Mouse (Mus musculus) cerebellum, adult 11-12 months (tissue): ENCODE measurements around the gene Wnt1.

ENCODE experiments used
- DNase-seq: peaks from one replicate; pipeline ENCODE4 v3.0.0; 2022

Wnt1 gene

DNA sequence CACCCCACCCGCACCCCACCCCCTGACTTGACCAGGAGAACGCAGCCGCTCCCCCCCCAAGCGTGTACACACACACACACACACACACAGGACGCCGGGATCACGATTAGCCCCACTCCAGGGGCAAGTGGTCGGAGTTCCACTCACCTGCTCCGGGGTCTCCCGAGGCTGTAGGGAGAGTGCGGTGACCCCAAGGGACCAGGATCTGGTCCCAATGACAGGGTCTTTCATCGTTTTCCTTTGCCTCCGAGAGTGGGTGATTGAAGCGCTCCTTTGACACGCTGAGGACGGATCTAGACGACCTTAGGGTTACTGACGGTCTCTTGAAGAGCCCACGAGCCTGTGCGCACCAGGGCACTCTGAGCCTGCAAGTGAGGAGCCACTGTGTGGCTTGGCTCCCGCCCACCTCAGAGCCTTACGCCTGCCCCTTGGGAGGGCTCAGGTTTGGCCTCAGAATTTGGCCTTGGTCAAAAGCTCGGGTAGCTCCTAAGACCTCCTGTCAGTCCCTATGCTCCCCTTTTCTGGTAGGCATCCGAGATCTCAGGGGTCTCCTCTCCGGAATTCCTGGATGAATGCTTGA is 11.4 kb upstream of the Wnt1 start:
- DNase-seq = no peak

GRCm38 (mm10) chr15:98778806-98779205 is 10.9 kb upstream of the Wnt1 start:
- no peak for DNase-seq

GRCm38 (mm10) chr15:98780075-98780474 is 9.6 kb upstream of the Wnt1 start:
- no peak for DNase-seq

DNA sequence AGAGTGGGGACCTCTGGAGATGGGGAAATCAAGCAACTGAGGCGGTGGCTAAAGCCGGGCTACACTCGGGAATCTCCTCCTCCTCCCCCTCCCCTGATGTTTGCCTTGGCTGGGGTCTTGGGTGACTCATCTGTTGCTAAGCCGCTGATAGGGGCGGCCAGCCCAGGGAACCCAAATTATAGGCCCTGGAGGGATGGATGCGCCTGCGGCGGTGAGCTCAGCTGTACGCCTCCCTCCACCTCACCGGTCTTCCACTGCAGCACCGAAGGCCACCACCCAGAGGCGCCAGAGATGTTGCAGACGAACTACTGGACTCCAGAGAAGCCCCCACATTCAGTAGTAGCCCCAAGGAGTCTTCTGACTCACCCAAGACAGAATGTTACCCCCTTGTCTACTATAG is 9.1 kb upstream of the Wnt1 start:
- no peak for DNase-seq

GRCm38 (mm10) chr15:98781166-98781565 is 8.5 kb upstream of the Wnt1 start:
- no peak for DNase-seq

- DNase-seq = no peak
Measured at GRCm38 (mm10) chr15:98785744-98786143, 3.9 kb upstream of the Wnt1 start.

GRCm38 (mm10) chr15:98787930-98788329 is 1.7 kb upstream of the Wnt1 start:
- no peak for DNase-seq

DNA sequence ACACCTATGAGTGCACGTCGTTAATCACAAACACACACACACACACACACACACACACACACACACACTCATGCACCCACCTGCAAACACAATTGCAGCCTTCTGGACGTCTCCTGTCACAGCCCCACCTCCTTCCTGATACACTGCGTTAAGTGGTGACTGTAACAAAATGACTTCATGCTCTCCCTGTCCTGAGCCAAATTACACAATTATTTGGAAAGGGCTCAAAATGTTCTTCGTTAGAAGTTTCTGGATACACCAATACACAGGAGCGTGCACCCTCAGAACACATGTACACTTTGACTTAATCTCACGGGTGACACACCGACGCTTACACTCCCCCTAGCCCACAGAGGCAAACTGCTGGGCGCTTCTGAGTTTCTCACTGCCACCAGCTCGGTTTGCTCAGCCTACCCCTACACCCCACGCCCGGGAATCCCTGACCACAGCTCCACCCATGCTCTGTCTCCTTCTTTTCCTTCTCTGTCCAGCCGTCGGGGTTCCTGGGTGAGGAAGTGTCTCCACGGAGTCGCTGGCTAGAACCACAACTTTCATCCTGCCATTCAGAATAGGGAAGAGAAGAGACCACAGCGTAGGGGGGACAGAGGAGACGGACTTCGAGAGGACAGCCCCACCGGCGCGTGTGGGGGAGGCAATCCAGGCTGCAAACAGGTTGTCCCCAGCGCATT is 541 bp upstream of the Wnt1 start:
- no peak for DNase-seq

DNA sequence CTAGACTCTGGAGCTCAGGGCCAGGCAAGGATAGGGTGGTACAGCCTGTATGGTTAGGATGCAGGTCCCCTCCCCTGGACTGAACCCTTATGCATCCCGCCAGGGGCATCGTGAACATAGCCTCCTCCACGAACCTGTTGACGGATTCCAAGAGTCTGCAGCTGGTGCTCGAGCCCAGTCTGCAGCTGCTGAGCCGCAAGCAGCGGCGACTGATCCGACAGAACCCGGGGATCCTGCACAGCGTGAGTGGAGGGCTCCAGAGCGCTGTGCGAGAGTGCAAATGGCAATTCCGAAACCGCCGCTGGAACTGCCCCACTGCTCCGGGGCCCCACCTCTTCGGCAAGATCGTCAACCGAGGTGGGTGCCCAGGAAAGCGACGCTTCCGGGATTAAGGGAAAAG is 1.1 kb downstream of the Wnt1 start:
- no peak for DNase-seq

GRCm38 (mm10) chr15:98791221-98791620 is 1.6 kb downstream of the Wnt1 start:
- DNase-seq = no peak

DNA sequence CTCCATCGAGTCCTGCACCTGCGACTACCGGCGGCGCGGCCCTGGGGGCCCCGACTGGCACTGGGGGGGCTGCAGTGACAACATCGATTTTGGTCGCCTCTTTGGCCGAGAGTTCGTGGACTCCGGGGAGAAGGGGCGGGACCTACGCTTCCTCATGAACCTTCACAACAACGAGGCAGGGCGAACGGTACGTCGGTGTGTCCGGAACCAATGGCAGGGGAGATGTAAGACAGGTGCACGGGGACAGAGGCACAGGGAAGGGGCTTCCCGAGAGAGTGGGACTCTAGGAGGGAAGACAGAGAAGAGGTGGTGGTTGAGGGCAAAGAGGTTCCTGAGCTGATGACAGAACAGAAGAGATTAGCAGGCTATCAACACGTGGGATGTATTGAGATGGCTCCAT is 2.1 kb downstream of the Wnt1 start:
- DNase-seq = no peak

GRCm38 (mm10) chr15:98792233-98793020 is 2.8 kb downstream of the Wnt1 start:
- no peak for DNase-seq

DNA sequence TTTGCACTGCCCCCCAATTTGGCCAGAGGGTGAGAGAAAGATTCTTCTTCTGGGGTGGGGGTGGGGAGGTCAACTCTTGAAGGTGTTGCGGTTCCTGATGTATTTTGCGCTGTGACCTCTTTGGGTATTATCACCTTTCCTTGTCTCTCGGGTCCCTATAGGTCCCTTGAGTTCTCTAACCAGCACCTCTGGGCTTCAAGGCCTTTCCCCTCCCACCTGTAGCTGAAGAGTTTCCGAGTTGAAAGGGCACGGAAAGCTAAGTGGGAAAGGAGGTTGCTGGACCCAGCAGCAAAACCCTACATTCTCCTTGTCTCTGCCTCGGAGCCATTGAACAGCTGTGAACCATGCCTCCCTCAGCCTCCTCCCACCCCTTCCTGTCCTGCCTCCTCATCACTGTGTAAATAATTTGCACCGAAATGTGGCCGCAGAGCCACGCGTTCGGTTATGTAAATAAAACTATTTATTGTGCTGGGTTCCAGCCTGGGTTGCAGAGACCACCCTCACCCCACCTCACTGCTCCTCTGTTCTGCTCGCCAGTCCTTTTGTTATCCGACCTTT is 3.6 kb downstream of the Wnt1 start:
- no peak for DNase-seq

DNA sequence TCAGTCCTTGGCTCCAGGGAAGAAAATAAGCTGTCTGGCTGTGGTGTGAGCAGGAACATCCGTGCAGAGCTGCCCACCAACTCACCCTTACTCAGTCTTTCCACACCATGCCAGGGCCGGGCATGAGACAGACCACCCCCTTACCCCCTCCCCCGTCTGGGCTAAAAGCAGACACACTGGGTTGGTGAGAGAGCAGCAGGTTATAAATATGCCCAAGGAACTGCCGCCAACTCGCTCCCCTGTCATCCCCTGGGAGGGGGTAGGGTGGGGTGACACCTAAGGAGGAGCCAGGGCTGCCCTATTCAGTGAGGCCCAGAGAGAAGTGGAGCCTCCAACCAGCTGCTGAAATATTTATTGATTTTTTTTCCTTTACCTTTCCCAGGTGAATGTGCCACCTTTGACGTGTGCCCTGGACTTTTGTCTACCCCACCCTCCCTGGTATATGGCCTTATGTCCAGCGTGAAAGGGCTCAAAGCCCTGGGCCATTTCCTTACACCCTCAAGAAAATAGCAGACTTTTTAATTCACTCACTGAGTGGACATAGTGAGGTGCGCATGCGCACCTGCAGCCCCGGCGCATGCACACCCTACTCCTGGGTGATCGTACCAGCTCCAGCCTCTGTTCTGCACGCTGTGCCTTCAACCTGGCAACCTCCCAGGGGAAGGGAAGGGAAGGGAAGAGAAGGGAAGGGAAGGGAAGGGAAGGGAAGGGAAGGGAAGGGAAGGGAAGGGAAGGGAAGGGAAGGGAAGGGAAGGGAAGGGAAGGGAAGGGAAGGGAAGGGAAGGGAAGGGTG is 7.3 kb downstream of the Wnt1 start:
- DNase-seq = no peak

GRCm38 (mm10) chr15:98797835-98798492 is 8.3 kb downstream of the Wnt1 start:
- DNase-seq = no peak

GRCm38 (mm10) chr15:98798903-98799302 is 9.2 kb downstream of the Wnt1 start:
- DNase-seq = no peak

DNA sequence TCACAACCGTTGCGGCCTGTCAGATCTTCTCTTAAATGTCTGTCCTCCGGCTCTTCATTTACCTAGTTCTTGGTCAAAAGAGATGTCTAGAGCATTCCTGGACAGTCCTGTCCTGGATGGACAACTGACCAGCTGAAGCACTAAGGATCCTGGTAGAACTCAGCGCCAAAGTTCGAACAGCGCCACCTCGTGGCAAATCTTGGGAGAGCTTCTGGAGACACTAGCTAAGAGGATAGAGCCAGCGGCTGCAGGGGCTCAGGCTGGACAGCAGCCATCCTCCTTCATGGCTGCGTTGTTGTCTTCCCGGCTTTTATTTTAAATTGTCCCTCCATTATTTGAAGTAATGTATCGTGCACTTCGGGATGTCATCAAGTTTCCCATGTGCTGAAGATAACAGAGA is 9.7 kb downstream of the Wnt1 start:
- DNase-seq = peak; percentile 56

DNA sequence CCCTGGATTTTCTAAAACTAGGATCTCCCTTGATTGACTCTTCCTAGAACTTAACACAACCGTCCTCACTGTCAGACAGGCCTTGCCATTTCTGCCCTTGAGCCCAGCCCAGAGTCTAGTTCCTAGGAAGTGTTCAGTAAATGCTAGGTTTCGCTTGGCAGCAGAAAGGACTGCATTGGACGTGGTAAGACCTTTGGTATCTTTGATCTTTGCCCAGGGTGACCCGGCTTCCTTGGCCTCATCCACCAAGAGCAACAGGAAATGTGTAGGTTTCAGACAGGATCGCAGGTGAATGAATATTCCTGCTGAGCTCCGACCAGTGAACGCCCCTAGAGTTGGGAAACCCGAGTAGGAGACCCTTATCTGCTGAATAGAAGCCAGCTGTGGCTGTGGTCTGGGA is 13.3 kb downstream of the Wnt1 start:
- DNase-seq = no peak

- DNase-seq = peak; percentile 76
Measured at GRCm38 (mm10) chr15:98804054-98804453, 14.4 kb downstream of the Wnt1 start.

DNA sequence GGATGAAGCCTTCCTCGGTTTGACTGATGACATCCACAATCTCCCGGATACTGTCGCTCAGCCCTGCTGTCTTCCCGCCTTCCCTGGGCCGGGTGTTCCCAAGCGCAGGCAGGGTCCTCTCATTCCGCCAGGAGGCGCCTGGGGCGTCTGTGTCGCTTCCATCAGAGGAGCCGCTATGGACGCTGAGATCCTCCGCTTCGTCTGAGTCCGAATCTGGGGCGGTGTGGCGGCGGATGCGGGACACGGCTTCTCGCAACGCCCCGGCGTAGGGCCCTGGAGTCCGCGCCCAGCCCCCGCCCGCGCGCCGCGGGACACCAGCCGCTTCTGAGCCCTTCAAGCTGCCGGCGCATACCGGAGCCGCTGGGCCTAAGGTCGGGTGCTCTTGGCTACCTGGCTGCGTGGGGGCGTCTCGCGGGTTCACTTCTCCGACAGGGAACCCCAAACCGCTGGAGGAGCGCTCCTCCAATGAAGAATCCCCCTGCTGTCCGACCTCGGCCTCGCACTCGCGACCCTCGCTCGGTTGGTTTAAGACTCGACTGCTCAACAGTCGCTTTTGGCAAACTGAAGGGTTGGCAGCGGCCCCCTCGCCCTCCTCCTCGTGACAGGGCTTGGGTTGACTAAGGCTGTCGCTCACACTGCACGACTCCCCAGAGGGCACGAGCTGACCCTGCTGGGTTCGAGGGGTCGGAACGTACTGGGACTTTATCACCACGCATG is 15.8 kb downstream of the Wnt1 start:
- peak; percentile 46 for DNase-seq

- no peak for DNase-seq
Measured at GRCm38 (mm10) chr15:98806071-98806808, 16.6 kb downstream of the Wnt1 start.
